Mouse (Mus musculus) bone marrow, adult 2 months (tissue): Measurements from ENCODE around the gene Eno3.

Source experiments
- CTCF ChIP-seq: fragments of 200-500 bp; IDR thresholded peaks from 2 replicates; pipeline ENCODE4 v1.5.1; 2011; ENCODE audit warnings: low read length, control low read depth; ENCODE audit not compliant: control insufficient read depth, insufficient read depth
- POLR2A ChIP-seq: fragments of 200-500 bp; IDR thresholded peaks from 2 replicates; pipeline ENCODE4 v1.6.1; 2011; ENCODE audit warnings: low read depth, mild to moderate bottlenecking, control low read depth, low read length, borderline replicate concordance; ENCODE audit not compliant: control insufficient read depth

DNA sequence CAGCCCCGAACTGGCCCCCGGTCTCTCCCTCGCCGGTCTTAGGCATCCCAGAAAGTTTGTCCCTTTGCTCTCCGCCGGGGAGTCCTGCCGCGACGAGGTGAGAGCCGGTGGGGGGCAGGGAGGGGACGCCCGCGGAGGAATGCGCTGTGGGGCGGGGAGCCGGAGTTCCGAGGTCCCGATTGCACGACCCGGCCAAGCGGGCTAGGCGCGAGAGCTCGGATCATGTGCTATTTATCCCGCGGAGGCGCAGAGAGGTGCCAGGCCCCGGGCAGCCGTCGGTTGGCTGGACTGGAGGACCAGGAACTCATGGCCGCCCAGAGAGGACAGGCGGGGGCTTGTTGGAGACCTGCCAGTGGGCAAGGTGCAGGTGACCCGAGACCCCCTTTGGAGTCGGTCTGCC is 43.6 kb downstream of the Eno3 start:
- no peak for TF ChIP-seq POLR2A
- TF ChIP-seq CTCF, result no peak
